Mouse (Mus musculus) embryonic facial prominence, embryonic 10.5 days (tissue): ENCODE data around the gene Il4. TPM values are rescaled to one million over a fixed set of nuclear protein-coding genes. Genes with fewer than 3 reads are reported as not detected.

Source experiments
- DNase-seq: peaks from one replicate; pipeline ENCODE4 v3.0.0-alpha.2; 2017; ENCODE audit warnings: low spot score
- H3K27ac ChIP-seq: fragments of 300-500 bp; sonication (generic); replicated peaks from 2 replicates; pipeline ENCODE4 v1.5.1; 2016; ENCODE audit warnings: mild to moderate bottlenecking
- H3K27me3 ChIP-seq: fragments of 300-500 bp; sonication (generic); replicated peaks from 2 replicates; pipeline ENCODE4 v1.6.1; 2016; ENCODE audit warnings: low read depth, mild to moderate bottlenecking; ENCODE audit not compliant: poor library complexity, severe bottlenecking
- H3K36me3 ChIP-seq: fragments of 300-500 bp; sonication (generic); replicated peaks from 2 replicates; pipeline ENCODE4 v1.6.1; 2016; ENCODE audit warnings: mild to moderate bottlenecking, moderate library complexity
- H3K4me1 ChIP-seq: fragments of 300-500 bp; sonication (generic); 2 replicates; pipeline ENCODE4 v1.6.1; 2016
- H3K4me3 ChIP-seq: fragments of 300-500 bp; sonication (generic); 2 replicates; pipeline ENCODE4 v1.5.1; 2016; ENCODE audit warnings: mild to moderate bottlenecking, moderate library complexity
- H3K9me3 ChIP-seq: fragments of 300-500 bp; sonication (generic); 2 replicates; pipeline ENCODE4 v1.6.1; 2016; ENCODE audit warnings: mild to moderate bottlenecking
- WGBS: fragments of 180-500 bp; shearing (Covaris S2); methylation state at CpG from one replicate; pipeline ENCODE4 v1.1.7; 2016; 5-methylcytosine and 5-hydroxymethylcytosine counted together
- polyA plus RNA-seq: library from polyadenylated mRNA; unstranded; fragments of >200 nt; fragmentation: Nextera tagmentation; extraction: Ambion mirVana; gene quantifications from 2 replicates; pipeline ENCODE4 v1.2.1, GENCODE M21; 2016

Gene Il4
- polyA plus RNA-seq, 1 experiment from 2014 or later, result 0.61 TPM

DNA sequence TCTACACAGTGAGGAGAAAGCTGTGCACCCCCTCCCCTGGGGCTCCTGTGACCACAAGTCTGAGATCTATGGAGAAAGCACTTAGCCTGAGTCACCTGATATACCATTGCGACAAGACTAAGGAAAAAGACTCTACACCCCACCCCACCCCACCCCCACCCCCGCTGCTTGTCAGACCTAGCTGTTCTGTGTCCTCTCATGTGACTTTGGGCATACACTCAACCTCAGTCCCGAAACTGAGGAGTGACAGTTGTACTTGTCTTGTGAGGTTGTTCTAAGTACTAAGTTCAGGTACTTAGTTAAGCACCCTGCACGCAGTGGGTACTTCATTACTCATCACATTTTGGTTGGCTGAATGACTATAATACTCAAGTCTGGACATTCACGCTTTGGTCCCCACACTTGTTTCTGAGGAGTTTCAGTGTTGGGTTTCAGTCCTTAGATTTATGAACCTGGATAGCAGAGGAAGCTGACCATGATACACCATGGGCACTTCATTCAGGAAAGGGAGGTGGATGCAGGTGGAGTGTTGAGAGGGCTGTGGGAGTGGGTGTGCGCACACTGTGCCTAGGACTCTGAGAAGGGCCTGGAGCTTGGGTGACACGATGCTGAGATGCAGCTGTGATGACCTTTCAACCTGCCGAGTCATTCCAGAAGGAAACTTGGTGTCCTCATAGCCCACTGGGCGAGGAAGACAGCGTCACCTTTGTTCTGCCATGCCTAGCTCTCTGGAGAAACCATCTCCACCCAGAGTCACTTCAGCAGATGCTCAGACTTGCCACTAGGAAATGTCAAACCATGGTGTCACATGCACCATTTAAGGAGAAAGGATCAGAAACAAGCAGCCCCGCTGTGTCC is 3.3 kb upstream of the Il4 start:
- H3K36me3 ChIP-seq, result no peaks in the 10 kb centered on the region
- H3K9me3 ChIP-seq, result no peaks in the 10 kb centered on the region; the same call in 1 of the 2 replicates
- H3K27ac ChIP-seq, result no peak overlapping the region
- no peak for DNase-seq
- WGBS, result 84% methylated on average over 11 of the region's 11 CpGs
- no peak overlapping the region for H3K4me3 ChIP-seq
- no peaks in the 10 kb centered on the region; the same call in 1 of the 2 replicates for H3K27me3 ChIP-seq
- peaks cover 8% of the 10 kb centered on the region; the same call in 1 of the 2 replicates for H3K4me1 ChIP-seq

DNA sequence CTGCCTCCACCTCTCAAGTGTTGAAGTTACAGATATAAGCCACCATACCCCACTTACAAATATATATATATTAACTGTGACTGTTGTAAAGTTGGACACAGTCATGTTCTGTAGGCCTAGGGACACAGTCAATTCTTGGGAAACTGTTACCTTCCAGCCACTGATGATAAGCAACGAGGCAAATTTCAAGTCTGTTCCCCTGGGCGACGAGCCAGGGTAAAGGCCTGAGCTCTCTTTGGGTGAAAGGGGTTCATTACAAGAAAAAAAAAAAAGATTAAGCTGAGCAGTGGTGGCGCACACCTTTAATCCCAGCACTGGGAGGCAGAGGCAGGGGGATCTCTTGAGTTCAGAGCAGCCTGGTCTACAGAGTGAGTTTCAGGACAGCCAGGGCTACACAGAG is 1.6 kb upstream of the Il4 start:
- Histone ChIP-seq H3K9me3 (no peaks in the 10 kb centered on the region; the same call in 1 of the 2 replicates), H3K4me1 (peaks cover 8% of the 10 kb centered on the region; the same call in 1 of the 2 replicates), H3K27ac (no peak overlapping the region), H3K27me3 (no peaks in the 10 kb centered on the region), H3K4me3 (no peak overlapping the region), H3K36me3 (no peaks in the 10 kb centered on the region)
- 89% methylated on average over 4 of the region's 4 CpGs for WGBS
- DNase-seq, result no peak

DNA sequence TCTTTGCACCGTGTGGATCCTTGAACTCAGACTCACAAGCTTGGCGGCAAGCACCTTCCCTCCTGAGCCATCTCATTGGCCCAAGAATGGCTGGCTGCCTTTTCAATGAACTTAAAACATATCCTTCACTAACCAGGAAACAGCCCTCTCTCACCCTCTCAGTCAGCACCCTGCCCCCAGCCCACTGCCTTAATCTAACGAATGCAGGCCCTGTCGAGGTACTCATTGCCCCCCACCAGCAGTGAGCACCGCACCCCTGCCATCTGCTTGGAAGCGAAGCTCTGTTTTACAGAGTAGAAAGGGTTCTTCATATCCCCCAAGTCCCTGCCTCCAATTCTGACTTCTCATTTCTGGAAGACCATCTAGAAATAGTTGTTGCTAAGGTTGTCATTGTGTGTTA is 959 bp upstream of the Il4 start:
- Histone ChIP-seq H3K9me3 (no peaks in the 10 kb centered on the region; the same call in 1 of the 2 replicates), H3K27me3 (no peaks in the 10 kb centered on the region), H3K36me3 (no peaks in the 10 kb centered on the region), H3K27ac (no peak overlapping the region), H3K4me3 (no peak overlapping the region), H3K4me1 (peaks cover 8% of the 10 kb centered on the region; the same call in 1 of the 2 replicates)
- no peak for DNase-seq
- 67% methylated on average over 6 of the region's 6 CpGs for WGBS

DNA sequence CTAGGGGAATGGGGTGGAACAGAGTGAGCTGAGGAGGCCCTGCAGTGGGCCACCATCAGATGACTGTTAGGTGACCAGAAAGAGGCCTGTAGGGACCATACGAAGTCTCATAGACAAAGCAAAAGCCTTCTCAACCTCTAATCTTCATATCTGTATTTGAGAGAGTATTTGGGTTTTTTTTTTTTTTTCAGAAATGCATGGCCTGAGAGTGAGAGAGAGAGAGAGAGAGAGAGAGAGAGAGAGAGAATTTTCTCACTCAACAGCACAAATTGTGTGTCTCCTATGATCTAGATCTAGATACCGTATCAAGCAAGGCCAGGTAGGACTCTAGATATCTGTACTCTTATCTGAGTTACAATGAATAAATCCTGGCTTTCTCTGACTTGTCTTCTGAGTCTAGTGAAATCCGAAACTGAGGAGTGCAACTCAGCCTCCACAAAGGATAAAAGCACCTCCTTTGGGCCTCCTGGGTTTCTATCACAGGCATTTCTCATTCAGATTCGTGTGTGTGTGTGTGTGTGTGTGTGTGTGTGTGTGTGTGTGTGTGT is 833 bp downstream of the Il4 start:
- Histone ChIP-seq H3K36me3 (no peaks in the 10 kb centered on the region), H3K4me3 (no peak overlapping the region), H3K9me3 (no peaks in the 10 kb centered on the region), H3K27me3 (no peaks in the 10 kb centered on the region), H3K4me1 (peaks cover 8% of the 10 kb centered on the region; the same call in 1 of the 2 replicates), H3K27ac (no peak overlapping the region)
- DNase-seq, result no peak
- 69% methylated on average over 4 of the region's 4 CpGs for WGBS

DNA sequence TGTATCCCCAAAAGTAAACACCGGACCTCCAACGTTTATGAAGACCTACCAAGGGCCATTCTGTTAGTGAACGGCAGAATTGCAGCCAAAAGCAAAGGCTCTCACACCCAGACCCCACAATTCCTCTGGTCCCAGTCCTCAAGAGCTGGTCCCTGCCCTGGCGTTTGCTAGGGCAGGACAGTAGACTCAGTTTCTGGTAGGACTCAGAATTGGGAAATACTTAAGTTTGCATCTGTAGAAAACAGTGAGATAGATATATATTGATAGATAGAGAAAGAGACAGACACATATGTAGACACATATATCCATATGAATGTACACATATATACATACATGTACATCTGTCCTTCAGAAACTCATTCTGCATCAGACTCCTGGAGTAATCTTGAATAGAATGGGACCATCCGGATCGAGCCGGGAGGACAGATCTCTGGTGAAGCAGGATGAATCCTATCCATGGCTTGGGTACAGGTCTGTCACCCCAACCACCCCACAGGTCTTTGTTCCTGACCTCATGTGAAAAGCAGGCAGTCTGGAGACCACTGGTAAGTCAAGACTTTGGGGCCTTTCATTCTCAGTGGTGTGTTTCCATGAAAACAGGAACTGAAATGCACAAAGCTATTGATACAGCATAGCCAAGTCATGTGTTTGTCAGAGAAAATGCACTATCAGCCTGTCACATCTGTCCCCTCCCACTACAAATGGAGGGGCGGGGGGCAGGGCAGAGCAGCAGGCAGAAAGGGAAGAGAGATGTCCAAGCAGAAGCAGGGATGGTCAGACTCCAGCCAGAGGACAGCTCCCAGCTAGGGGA is 1.5 kb downstream of the Il4 start:
- H3K4me1 ChIP-seq, result peaks cover 8% of the 10 kb centered on the region; the same call in 1 of the 2 replicates
- no peaks in the 10 kb centered on the region for H3K36me3 ChIP-seq
- DNase-seq, result no peak
- WGBS, result 80% methylated on average over 8 of the region's 8 CpGs
- no peaks in the 10 kb centered on the region for H3K9me3 ChIP-seq
- H3K27me3 ChIP-seq, result no peaks in the 10 kb centered on the region
- no peak overlapping the region for H3K27ac ChIP-seq
- no peak overlapping the region for H3K4me3 ChIP-seq

DNA sequence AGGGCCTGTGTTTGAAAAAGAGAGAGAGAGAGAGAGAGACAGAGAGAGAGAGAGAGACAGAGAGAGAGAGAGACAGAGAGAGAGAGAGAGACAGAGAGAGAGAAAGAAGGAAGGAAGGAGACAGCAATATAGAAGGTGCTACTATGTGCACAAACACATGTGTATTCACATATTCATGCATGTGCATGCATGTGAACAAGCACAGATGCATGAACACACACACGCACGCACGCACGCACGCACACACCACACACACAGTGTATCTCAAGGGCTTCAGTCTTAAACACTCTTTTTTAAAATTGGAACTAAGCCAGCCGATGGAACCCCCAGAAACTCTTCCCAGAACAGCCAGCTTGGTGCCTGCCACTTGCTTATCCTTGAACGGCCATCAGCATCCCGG is 2.9 kb downstream of the Il4 start:
- Histone ChIP-seq H3K4me1 (peaks cover 8% of the 10 kb centered on the region; the same call in 1 of the 2 replicates), H3K27ac (no peak overlapping the region), H3K36me3 (no peaks in the 10 kb centered on the region), H3K4me3 (no peak overlapping the region), H3K9me3 (0 out of 2 replicates have a peak, but pooled peaks cover 2% of the 10 kb centered on the region), H3K27me3 (no peaks in the 10 kb centered on the region)
- no peak for DNase-seq
- WGBS, result 95% methylated on average over 8 of the region's 8 CpGs

DNA sequence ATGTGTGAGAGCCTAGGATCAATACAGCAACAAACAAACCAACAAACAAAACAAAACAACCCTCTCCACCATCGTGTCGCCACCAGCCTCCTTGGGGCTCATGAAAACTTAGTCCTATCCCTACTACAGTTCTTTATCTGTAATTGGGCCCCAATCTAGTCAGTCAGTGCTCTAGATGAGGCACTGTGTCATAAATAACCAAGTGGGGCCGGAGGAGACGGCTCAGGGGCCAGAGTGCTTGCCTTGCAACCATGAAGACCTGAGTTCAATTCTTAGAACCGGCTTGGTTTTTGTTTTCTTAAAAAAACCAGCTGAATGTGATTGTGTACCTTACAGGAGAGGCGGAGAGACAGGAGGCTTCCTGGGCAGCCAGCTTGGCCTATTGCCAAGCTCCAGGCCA is 3.3 kb downstream of the Il4 start:
- Histone ChIP-seq H3K9me3 (0 out of 2 replicates have a peak, but pooled peaks cover 2% of the 10 kb centered on the region), H3K4me1 (peaks cover 8% of the 10 kb centered on the region; the same call in 1 of the 2 replicates), H3K4me3 (no peak overlapping the region), H3K36me3 (no peaks in the 10 kb centered on the region), H3K27me3 (no peaks in the 10 kb centered on the region), H3K27ac (no peak overlapping the region)
- no peak for DNase-seq
- WGBS, result 86% methylated on average over 6 of the region's 6 CpGs

DNA sequence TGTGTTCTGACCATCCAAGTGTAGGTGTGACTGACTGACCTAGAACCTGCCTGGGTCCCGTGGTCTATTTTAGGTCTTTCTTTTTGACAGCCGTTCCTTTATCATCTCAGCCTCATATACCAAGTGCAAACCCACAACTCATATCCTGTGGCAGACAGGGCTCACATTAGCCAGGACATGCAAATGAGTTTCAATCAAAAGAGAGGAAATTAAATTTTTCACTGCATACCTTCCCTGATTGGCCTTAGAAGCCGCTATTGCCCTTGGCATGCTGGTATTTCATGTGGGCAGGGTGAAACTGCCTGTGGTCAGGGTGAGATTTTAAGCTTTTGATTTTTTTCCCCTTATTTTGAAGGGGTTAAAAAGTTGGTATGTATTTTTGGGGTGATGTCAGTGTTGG is 8.8 kb downstream of the Il4 start:
- no peak for DNase-seq
- Histone ChIP-seq H3K4me1 (peaks cover 17% of the 10 kb centered on the region), H3K9me3 (0 out of 2 replicates have a peak, but pooled peaks cover 2% of the 10 kb centered on the region), H3K36me3 (no peaks in the 10 kb centered on the region), H3K4me3 (no peak overlapping the region), H3K27me3 (no peaks in the 10 kb centered on the region), H3K27ac (no peak overlapping the region)
- 88% methylated on average over 3 of the region's 3 CpGs for WGBS

DNA sequence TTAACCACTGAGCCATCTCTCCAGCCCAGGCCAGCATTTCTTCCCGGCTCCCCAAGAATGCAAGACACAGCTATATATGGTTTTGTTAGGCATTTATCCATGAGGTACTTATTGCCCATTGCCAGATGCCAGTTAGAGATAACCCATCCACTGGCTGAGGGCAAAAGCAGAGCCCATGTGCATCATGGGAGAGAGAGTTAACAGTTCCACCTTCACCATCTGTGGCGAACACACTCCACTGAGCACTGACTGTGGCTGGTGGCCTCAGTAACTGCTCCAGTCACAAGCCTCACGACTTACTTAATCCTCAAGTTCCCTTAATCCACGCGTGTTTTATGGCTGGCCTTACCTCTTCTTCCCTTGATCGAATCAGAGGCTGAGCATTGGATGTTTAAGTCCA is 9.2 kb downstream of the Il4 start:
- 83% methylated on average over 6 of the region's 6 CpGs for WGBS
- Histone ChIP-seq H3K4me1 (peaks cover 17% of the 10 kb centered on the region), H3K27me3 (no peaks in the 10 kb centered on the region), H3K27ac (no peak overlapping the region), H3K36me3 (no peaks in the 10 kb centered on the region), H3K9me3 (0 out of 2 replicates have a peak, but pooled peaks cover 2% of the 10 kb centered on the region), H3K4me3 (no peak overlapping the region)
- no peak for DNase-seq

DNA sequence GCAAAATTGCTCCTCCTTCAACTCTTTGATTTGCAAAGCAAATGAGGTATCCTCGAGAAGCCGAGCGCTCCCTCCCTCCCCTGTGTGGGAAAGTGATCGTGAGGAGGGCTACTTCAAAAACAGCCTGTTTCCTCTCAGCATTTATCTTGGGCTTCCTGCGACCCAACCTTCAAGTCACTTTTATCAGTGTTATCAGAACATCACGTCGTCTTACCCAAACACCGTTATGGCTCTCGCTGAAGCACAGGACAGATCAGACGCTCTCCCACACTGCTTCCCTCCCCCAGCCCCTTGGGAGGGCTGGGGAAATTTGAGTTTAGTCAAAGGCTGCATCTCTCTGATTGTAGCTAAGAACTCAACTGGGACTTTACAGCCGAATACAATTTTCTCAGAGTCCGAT is 12.9 kb downstream of the Il4 start:
- DNase-seq, result no peak
- Histone ChIP-seq H3K4me3 (no peak overlapping the region), H3K27ac (no peak overlapping the region), H3K36me3 (peaks cover 10% of the 10 kb centered on the region), H3K4me1 (peaks cover 17% of the 10 kb centered on the region), H3K27me3 (no peaks in the 10 kb centered on the region), H3K9me3 (no peaks in the 10 kb centered on the region)
- WGBS, result 6% methylated on average over 12 of the region's 12 CpGs

DNA sequence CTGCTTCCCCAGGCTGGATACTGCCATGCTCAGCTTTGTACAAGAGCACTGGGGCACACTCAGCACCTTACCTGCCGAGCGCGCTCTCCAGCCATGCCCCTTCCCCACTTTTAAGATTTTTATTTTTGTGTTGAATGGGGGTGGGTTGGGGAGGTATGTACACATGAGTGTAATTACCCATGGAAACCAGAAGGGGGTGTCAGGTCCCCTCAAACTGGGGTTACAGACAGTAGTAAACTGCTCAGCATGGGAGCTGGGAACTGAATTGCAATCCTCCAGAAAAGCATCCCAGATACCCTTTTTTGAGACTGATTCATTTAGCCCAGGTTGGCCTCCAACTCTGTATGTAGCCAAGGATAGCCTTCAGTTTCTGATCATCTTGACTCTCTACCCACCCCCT is 13.5 kb downstream of the Il4 start:
- no peaks in the 10 kb centered on the region for H3K27me3 ChIP-seq
- no peaks in the 10 kb centered on the region for H3K9me3 ChIP-seq
- 91% methylated on average over 3 of the region's 3 CpGs for WGBS
- H3K36me3 ChIP-seq, result peaks cover 14% of the 10 kb centered on the region
- no peak overlapping the region for H3K4me3 ChIP-seq
- peaks cover 17% of the 10 kb centered on the region for H3K4me1 ChIP-seq
- no peak overlapping the region for H3K27ac ChIP-seq
- no peak for DNase-seq

DNA sequence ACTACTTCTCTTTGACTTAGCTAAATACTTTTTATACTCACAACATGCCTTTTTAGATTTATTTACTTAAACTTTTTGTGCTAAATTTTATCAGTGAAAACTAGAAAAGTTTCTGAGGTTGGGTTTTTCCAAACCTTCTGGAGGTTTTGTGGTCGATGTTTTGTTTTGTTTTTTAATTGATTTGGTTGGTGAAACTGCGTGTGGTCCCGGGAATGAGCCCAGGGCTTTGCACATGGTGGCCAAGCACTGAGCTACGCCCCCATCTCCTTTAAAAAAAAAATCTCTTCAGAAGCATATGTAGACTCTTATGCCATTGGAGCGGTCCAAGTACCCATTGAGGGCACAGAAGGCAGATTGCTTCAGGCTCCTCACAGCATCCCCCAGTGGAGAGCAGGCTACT is 27.4 kb downstream of the Il4 start:
- Histone ChIP-seq H3K9me3 (no peaks in the 10 kb centered on the region), H3K4me1 (no peaks in the 10 kb centered on the region), H3K36me3 (peaks cover 89% of the 10 kb centered on the region), H3K4me3 (no peak overlapping the region), H3K27me3 (no peaks in the 10 kb centered on the region), H3K27ac (no peak overlapping the region)
- DNase-seq, result no peak
- 93% methylated on average over 5 of the region's 5 CpGs for WGBS
